Mouse (Mus musculus) stomach, postnatal 0 days (tissue): ENCODE results near the gene Prr22. TPM values are rescaled to one million over a fixed set of nuclear protein-coding genes. Genes with fewer than 3 reads are reported as not detected.

Source experiments
- ATAC-seq: fragments of 200-750 bp; cut with Nextera tagmentation; 2 replicates; pipeline ENCODE4 v1.8.0; 2017; ENCODE audit not compliant: low FRiP score, low TSS enrichment
- DNase-seq: peaks from one replicate; pipeline ENCODE4 v3.0.0-alpha.2; 2016; ENCODE audit warnings: low spot score
- H3K27ac ChIP-seq: fragments of 300-500 bp; sonication (generic); replicated peaks from 2 replicates; pipeline ENCODE4 v1.5.1; 2014; ENCODE audit warnings: mild to moderate bottlenecking, control low read depth
- H3K27me3 ChIP-seq: fragments of 300-500 bp; sonication (generic); 2 replicates; pipeline ENCODE4 v1.6.1; 2014; ENCODE audit warnings: low read length; ENCODE audit not compliant: control insufficient read depth, insufficient read depth
- H3K36me3 ChIP-seq: fragments of 300-500 bp; sonication (generic); 2 replicates; pipeline ENCODE4 v1.6.1; 2014; ENCODE audit warnings: low read length, mixed read lengths; ENCODE audit not compliant: control insufficient read depth, insufficient read depth
- H3K4me1 ChIP-seq: fragments of 300-500 bp; sonication (generic); replicated peaks from 2 replicates; pipeline ENCODE4 v1.6.1; 2014; ENCODE audit warnings: antibody characterized with exemption; ENCODE audit not compliant: control insufficient read depth, insufficient read depth
- H3K4me2 ChIP-seq: fragments of 300-500 bp; sonication (generic); replicated peaks from 2 replicates; pipeline ENCODE4 v1.6.1; 2014; ENCODE audit warnings: low read depth, mild to moderate bottlenecking, control low read depth, moderate library complexity
- H3K4me3 ChIP-seq: fragments of 300-500 bp; sonication (generic); 2 replicates; pipeline ENCODE4 v1.5.1; 2014; ENCODE audit warnings: low read depth, low read length, control low read depth
- H3K9ac ChIP-seq: fragments of 300-500 bp; sonication (generic); 2 replicates; pipeline ENCODE4 v1.6.1; 2014; ENCODE audit warnings: mild to moderate bottlenecking, low read length, control low read depth, mixed read lengths
- H3K9me3 ChIP-seq: fragments of 300-500 bp; sonication (generic); 2 replicates; pipeline ENCODE4 v1.6.1; 2016; ENCODE audit warnings: low read length; ENCODE audit not compliant: control insufficient read depth
- CTCF ChIP-seq: IDR thresholded peaks from 2 replicates; pipeline ENCODE4 v1.5.1; 2016; ENCODE audit warnings: antibody characterized with exemption, low read depth, mild to moderate bottlenecking, moderate library complexity
- EP300 ChIP-seq: optimal IDR thresholded peaks from 2 replicates; pipeline ENCODE3; 2016; ENCODE audit warnings: antibody characterized with exemption
- WGBS: fragments of 180-500 bp; shearing (Covaris S2); extraction: QIAGEN DNeasy Blood & Tissue Kit; methylation state at CpG from one replicate; pipeline ENCODE4 v1.1.7; 2014; 5-methylcytosine and 5-hydroxymethylcytosine counted together
- polyA plus RNA-seq: library from polyadenylated mRNA; unstranded; fragments of >200 nt; fragmentation: Nextera tagmentation; extraction: Ambion mirVana; gene quantifications from 2 replicates; pipeline ENCODE4 v1.2.1, GENCODE M21; 2015

Prr22 gene
- polyA plus RNA-seq, 1 experiment from 2014 or later, result 0.65 TPM

DNA sequence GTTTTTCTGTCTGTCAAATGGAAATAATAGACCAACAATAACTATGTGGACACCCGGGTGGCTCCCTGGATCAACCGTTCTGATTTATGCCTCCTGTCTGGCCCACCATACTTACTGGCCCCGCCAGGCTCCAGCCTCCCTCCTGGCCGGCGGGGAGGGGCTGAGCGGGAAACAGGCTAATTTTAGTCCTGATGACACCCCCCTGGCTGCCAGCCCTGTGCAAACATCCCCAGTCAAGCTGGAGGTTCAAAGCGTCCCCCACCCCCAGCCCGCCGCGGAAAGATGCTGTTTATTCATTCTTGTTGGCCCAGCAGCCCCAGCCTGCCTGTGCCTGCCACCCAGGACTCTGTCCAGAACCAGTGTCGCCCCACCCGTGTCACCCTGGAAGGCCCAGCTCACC lies 41.9 kb upstream of the Prr22 start:
- no peak overlapping the region for H3K9ac ChIP-seq
- ATAC-seq (peak; percentile 45; the same call in 1 of the 2 replicates), DNase-seq (peak; percentile 48)
- H3K4me3 ChIP-seq, result no peak overlapping the region
- peaks cover 3% of the 10 kb centered on the region; the same call in 1 of the 2 replicates for H3K4me1 ChIP-seq
- 7% methylated on average over 12 of the region's 12 CpGs for WGBS
- H3K4me2 ChIP-seq, result 0 out of 2 replicates have a peak overlapping the region, but pooled peaks have one; percentile 3
- no peaks in the 10 kb centered on the region for H3K9me3 ChIP-seq
- no peaks in the 10 kb centered on the region; the same call in 1 of the 2 replicates for H3K36me3 ChIP-seq
- H3K27me3 ChIP-seq, result no peaks in the 10 kb centered on the region
- TF ChIP-seq CTCF (0 out of 2 replicates have a peak, but pooled peaks have one; percentile 23), EP300 (no peak)
- H3K27ac ChIP-seq, result peak overlapping the region; percentile 65

DNA sequence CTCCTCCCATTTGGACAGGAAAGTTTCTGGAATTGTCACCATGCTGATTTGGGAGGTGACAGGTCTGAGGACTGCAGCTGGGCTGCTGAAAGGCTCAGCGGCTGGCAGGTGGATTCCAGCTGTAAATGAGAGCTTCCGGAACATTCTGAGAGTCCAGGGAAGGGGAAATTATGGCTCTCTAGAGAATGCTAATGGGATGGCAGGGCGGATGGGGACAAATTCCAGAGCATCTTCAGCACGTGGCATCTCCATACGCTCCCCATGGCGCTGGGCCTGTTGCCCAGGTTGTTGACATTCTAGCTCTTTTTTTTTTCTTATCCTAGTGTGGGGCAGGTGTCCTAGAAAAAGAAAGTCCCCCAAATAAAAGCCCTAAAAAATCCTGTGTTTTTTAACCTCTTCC lies 40.9 kb upstream of the Prr22 start:
- Histone ChIP-seq H3K9me3 (no peaks in the 10 kb centered on the region), H3K4me1 (peaks cover 3% of the 10 kb centered on the region; the same call in 1 of the 2 replicates), H3K27me3 (no peaks in the 10 kb centered on the region), H3K9ac (no peak overlapping the region), H3K27ac (no peak overlapping the region), H3K36me3 (no peaks in the 10 kb centered on the region; the same call in 1 of the 2 replicates), H3K4me3 (no peak overlapping the region), H3K4me2 (no peak overlapping the region)
- TF ChIP-seq EP300 (no peak), CTCF (no peak)
- DNase-seq (no peak), ATAC-seq (no peak)
- WGBS, result 39% methylated on average over 6 of the region's 6 CpGs

DNA sequence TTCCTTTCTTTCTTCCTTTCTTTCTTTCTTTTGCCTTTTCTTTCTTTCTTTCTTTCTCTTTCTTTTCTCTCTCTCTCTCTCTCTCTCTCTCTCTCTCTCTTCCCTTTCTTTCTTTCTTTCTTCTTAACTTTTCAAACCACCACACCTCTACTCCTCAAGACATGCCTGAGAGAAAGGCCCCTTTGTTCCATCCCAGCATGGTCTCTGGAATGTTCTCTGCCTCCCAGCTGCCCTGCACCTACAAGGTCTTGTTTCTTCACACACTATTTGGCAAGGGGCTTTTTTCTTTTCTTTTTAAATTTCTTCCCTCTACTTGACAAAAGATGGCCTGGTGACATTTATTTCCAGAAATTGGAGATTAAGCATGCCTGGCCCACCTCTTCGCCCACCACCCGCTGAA lies 40.4 kb upstream of the Prr22 start:
- no peak for ATAC-seq
- Histone ChIP-seq H3K9me3 (no peaks in the 10 kb centered on the region), H3K36me3 (no peaks in the 10 kb centered on the region), H3K9ac (no peak overlapping the region), H3K4me1 (peaks cover 3% of the 10 kb centered on the region; the same call in 1 of the 2 replicates), H3K4me2 (no peak overlapping the region), H3K4me3 (no peak overlapping the region), H3K27me3 (no peaks in the 10 kb centered on the region), H3K27ac (no peak overlapping the region)
- TF ChIP-seq EP300 (no peak), CTCF (no peak)
- DNase-seq, result no peak
- WGBS, result 61% methylated on average over 2 of the region's 2 CpGs

GRCm38 (mm10) chr17:56736534-56736933 lies 33.5 kb upstream of the Prr22 start:
- H3K4me2 ChIP-seq, result no peak overlapping the region
- no peak for DNase-seq
- WGBS, result 42% methylated on average over 8 of the region's 8 CpGs

GRCm38 (mm10) chr17:56738221-56738620 lies 31.8 kb upstream of the Prr22 start:
- Histone ChIP-seq H3K4me1 (no peaks in the 10 kb centered on the region), H3K27me3 (no peaks in the 10 kb centered on the region), H3K9me3 (no peaks in the 10 kb centered on the region), H3K27ac (no peak overlapping the region), H3K4me3 (no peak overlapping the region), H3K4me2 (no peak overlapping the region), H3K9ac (no peak overlapping the region), H3K36me3 (no peaks in the 10 kb centered on the region)
- ATAC-seq (no peak), DNase-seq (no peak)
- no peak for TF ChIP-seq CTCF
- TF ChIP-seq EP300, result no peak
- WGBS, result 68% methylated on average over 10 of the region's 10 CpGs

More at GRCm38 (mm10) chr17:56736534-56736933, 33.5 kb upstream of the Prr22 start:
- no peaks in the 10 kb centered on the region for H3K36me3 ChIP-seq
- H3K9ac ChIP-seq, result no peak overlapping the region
- H3K4me1 ChIP-seq, result no peaks in the 10 kb centered on the region
- no peak for ATAC-seq
- no peak overlapping the region for H3K4me3 ChIP-seq
- H3K9me3 ChIP-seq, result no peaks in the 10 kb centered on the region
- TF ChIP-seq CTCF (peak; percentile 58), EP300 (no peak)
- no peak overlapping the region for H3K27ac ChIP-seq
- no peaks in the 10 kb centered on the region for H3K27me3 ChIP-seq

DNA sequence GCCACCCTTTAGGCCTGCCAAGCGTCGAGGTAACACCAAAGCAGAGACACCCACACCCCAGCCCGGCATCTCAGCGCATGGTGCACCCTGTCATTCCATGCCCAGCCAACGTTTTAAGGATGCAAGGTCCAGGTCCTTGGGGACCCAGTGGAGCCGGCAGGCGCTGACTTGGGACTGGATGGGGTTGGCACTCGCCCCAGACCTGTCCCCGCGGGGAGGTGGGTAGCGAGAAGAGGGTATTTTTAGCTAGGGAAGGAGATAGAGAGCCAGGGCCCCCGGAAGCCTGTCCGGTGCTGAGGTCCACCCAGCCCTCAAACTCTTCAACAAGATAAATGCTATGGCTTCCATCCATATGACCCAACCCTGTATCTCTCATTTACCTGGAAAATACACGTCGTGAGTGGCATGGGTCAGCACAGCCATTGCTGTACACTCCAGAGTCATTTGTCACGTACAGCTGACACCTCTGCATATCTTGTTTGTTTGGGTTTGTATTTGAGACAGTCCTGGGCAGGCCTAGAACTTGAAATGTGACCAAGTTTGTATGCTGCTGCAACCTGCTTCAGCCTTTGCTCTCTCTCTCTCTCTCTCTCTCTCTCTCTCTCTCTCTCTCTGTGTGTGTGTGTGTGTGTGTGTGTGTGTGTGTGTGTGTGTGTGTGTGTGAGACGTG lies 29.8 kb upstream of the Prr22 start:
- H3K4me2 ChIP-seq, result no peak overlapping the region
- H3K4me1 ChIP-seq, result no peaks in the 10 kb centered on the region
- TF ChIP-seq CTCF, result no peak
- TF ChIP-seq EP300, result no peak
- H3K36me3 ChIP-seq, result no peaks in the 10 kb centered on the region
- no peaks in the 10 kb centered on the region for H3K27me3 ChIP-seq
- ATAC-seq, result no peak; the same call in 1 of the 2 replicates
- DNase-seq, result no peak
- H3K9ac ChIP-seq, result no peak overlapping the region
- no peak overlapping the region for H3K27ac ChIP-seq
- H3K4me3 ChIP-seq, result no peak overlapping the region
- WGBS, result 74% methylated on average over 17 of the region's 17 CpGs
- H3K9me3 ChIP-seq, result no peaks in the 10 kb centered on the region
